Mouse (Mus musculus) testis, adult 2 months (tissue): ENCODE measurements around the gene Vcam1.

Experiments
- CTCF ChIP-seq: fragments of 200-500 bp; IDR thresholded peaks from 2 replicates; pipeline ENCODE4 v1.5.1; 2012; ENCODE audit warnings: low read depth, mild to moderate bottlenecking, inconsistent platforms, low read length, moderate library complexity; ENCODE audit not compliant: control insufficient read depth, insufficient read depth, insufficient replicate concordance
- POLR2A ChIP-seq: fragments of 200-500 bp; IDR thresholded peaks from 2 replicates; pipeline ENCODE4 v1.6.1; 2012; ENCODE audit warnings: low read depth, mild to moderate bottlenecking, inconsistent platforms, low read length, moderate library complexity; ENCODE audit not compliant: control insufficient read depth

DNA sequence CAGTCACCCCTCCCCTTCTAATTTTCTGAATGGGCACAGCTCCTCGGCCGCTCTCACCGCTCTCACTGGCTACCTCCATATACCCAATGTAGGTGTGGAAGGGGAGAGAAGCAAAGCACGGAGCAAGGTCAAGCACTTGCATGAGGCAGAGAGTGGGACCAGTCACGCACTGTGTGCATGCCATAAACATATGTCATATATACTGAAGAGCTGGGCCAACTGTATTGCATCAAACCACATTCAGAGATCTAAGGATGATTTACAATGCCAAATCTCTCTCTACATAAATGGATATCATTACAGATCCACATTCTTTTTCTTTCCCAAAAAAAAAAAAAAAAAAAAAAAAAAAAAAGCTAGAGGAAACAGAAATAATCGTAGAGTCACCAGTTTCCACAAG is 9.1 kb downstream of the Vcam1 start:
- no peak for TF ChIP-seq POLR2A
- no peak for TF ChIP-seq CTCF
